ENCODE assay signal across 14 mouse cellular contexts in the genomic region with DNA sequence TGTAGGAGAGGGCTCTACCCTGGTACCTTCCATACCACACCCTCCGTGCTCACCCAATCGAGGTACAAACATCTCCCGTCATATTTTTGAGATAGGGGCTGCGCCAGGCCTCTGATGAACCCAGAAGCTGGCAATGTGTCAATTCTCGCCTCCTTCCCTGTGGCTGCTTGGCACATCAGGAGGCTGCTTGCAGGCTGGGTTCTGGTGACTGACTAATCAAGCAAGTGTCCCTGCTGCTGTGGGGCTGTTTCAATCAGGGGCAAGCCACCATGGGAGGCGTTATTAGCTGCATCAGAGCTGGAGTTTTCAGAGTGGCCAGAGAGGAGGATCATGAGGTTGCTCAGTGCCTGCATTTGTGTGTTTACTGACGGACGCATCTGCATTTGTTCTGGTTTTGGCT.
A peak's percentile ranks its signal among the peaks of the same experiment; 100 is the strongest.
DNase-seq lines count a peak whose midpoint lies in the region; ATAC-seq and TF ChIP-seq lines count a peak whose summit lies in the region.
"Had no signal": no experiment of that assay in that cellular context is flagged by ENCODE, and none has a peak within 500 bp of the region (broad histone marks: within the 10 kb centered on the region; RNA-seq: fewer than 3 reads in every experiment).

No protein-coding gene starts in this region.

- TF ChIP-seq CTCF in stomach, postnatal 0 days (IDR thresholded peaks at IDR 0.05; ENCODE audit: low read depth) = no peak

- WGBS in hindbrain, embryonic 15.5 days = 59% methylated on average over 8 of the region's 8 CpGs
- WGBS in neural tube, embryonic 12.5 days = 86% methylated on average over 8 of the region's 8 CpGs
- 83% methylated on average over 8 of the region's 8 CpGs for WGBS in stomach, postnatal 0 days

- H3K4me2 ChIP-seq in hindbrain, embryonic 15.5 days = no peak overlapping the region
- H3K4me2 ChIP-seq in neural tube, embryonic 12.5 days (replicated peaks) = no peak overlapping the region
- no peak overlapping the region for H3K4me2 ChIP-seq in stomach, postnatal 0 days (replicated peaks; ENCODE audit: low read depth)
- H3K4me2 ChIP-seq: intestine, embryonic 15.5 days; limb, embryonic 13.5 days; lung, embryonic 14.5 days had no signal

- H3K9ac ChIP-seq in hindbrain, embryonic 15.5 days = no peak overlapping the region
- no peak overlapping the region for H3K9ac ChIP-seq in neural tube, embryonic 12.5 days
- no peak overlapping the region for H3K9ac ChIP-seq in stomach, postnatal 0 days (ENCODE audit: low read length)
- H3K9ac ChIP-seq: intestine, embryonic 15.5 days; limb, embryonic 13.5 days; lung, embryonic 14.5 days had no signal

- H3K27ac ChIP-seq in hindbrain, embryonic 15.5 days (replicated peaks) = peak overlapping the region; percentile 7; the same call in 1 of the 2 replicates
- peak overlapping the region; percentile 13; the same call in 1 of the 2 replicates for H3K27ac ChIP-seq in neural tube, embryonic 12.5 days
- H3K27ac ChIP-seq in stomach, postnatal 0 days (replicated peaks) = no peak overlapping the region
- H3K27ac ChIP-seq: intestine, embryonic 15.5 days; limb, embryonic 13.5 days had no signal

- peak; percentile 86 to 89 for DNase-seq in cerebellum, postnatal 10 days
- DNase-seq in cerebellum, adult 9-10 months = no peak
- peak; percentile 42 to 56 for DNase-seq in heart, postnatal 10 days
- no peak for DNase-seq in heart, adult 18-20 months
- DNase-seq in stomach, postnatal 0 days (ENCODE audit: low spot score) = no peak
- no peak for DNase-seq in urinary bladder, postnatal 25 days (ENCODE audit: low spot score)
- DNase-seq: adrenal gland, adult 2 months; kidney, postnatal 14 days; lung, embryonic 14.5 days had no signal

- no peaks in the 10 kb centered on the region for H3K27me3 ChIP-seq in hindbrain, embryonic 15.5 days
- no peaks in the 10 kb centered on the region for H3K27me3 ChIP-seq in neural tube, embryonic 12.5 days (replicated peaks)
- no peaks in the 10 kb centered on the region for H3K27me3 ChIP-seq in stomach, postnatal 0 days (ENCODE audit: control insufficient read depth, insufficient read depth, low read length)
- H3K27me3 ChIP-seq: intestine, embryonic 15.5 days; limb, embryonic 13.5 days; megakaryocyte, embryonic 14.5 days had no signal

- ATAC-seq in hindbrain, embryonic 15.5 days (ENCODE audit: low FRiP score, low read depth) = no peak
- ATAC-seq in neural tube, embryonic 12.5 days (ENCODE audit: low FRiP score, low read depth) = no peak
- no peak for ATAC-seq in stomach, postnatal 0 days (ENCODE audit: low FRiP score, low TSS enrichment)
- ATAC-seq: intestine, embryonic 15.5 days had no signal

- TF ChIP-seq EP300 in stomach, postnatal 0 days (optimal IDR thresholded peaks at IDR 0.05) = no peak

- no peaks in the 10 kb centered on the region for H3K36me3 ChIP-seq in hindbrain, embryonic 15.5 days
- peaks cover 8% of the 10 kb centered on the region; the same call in 1 of the 2 replicates for H3K36me3 ChIP-seq in neural tube, embryonic 12.5 days
- H3K36me3 ChIP-seq in stomach, postnatal 0 days (ENCODE audit: control insufficient read depth, insufficient read depth, low read length) = no peaks in the 10 kb centered on the region
- H3K36me3 ChIP-seq: intestine, embryonic 15.5 days had no signal

- intact Hi-C loops in heart, postnatal 10 days (cut with DNase I) = no loop called here

- H3K4me3 ChIP-seq in hindbrain, embryonic 15.5 days = no peak overlapping the region
- no peak overlapping the region for H3K4me3 ChIP-seq in neural tube, embryonic 12.5 days
- no peak overlapping the region for H3K4me3 ChIP-seq in stomach, postnatal 0 days (ENCODE audit: low read depth, low read length)
- H3K4me3 ChIP-seq: intestine, embryonic 15.5 days; limb, embryonic 13.5 days; megakaryocyte, embryonic 14.5 days had no signal

- peaks cover 63% of the 10 kb centered on the region for H3K4me1 ChIP-seq in hindbrain, embryonic 15.5 days (replicated peaks)
- H3K4me1 ChIP-seq in neural tube, embryonic 12.5 days = peaks cover 54% of the 10 kb centered on the region
- peaks cover 10% of the 10 kb centered on the region; the same call in 1 of the 2 replicates for H3K4me1 ChIP-seq in stomach, postnatal 0 days (replicated peaks; ENCODE audit: control insufficient read depth, insufficient read depth)

- no peaks in the 10 kb centered on the region for H3K9me3 ChIP-seq in hindbrain, embryonic 15.5 days
- no peaks in the 10 kb centered on the region for H3K9me3 ChIP-seq in neural tube, embryonic 12.5 days
- H3K9me3 ChIP-seq in stomach, postnatal 0 days (ENCODE audit: control insufficient read depth, low read length) = no peaks in the 10 kb centered on the region
- H3K9me3 ChIP-seq: intestine, embryonic 15.5 days; limb, embryonic 13.5 days; megakaryocyte, embryonic 14.5 days had no signal

Comparison
In these comparisons a context has a peak if more than half of its experiments do, and no peak if none do; other contexts are left out.
1. DNase-seq: peak in cerebellum, postnatal 10 days (2 of 2) and heart, postnatal 10 days (2 of 2); none in cerebellum, adult 9-10 months (single experiment), heart, adult 18-20 months (0 of 2), stomach, postnatal 0 days (single experiment) and urinary bladder, postnatal 25 days (single experiment).